Mouse (Mus musculus) megakaryocyte progenitor cell, adult 5-6 weeks (primary cell): ENCODE results near the gene Egfr. TPM values are rescaled to one million over a fixed set of nuclear protein-coding genes. Genes with fewer than 3 reads are reported as not detected.
A peak's percentile ranks its signal among the peaks of the same experiment; 100 is the strongest.

ENCODE experiments used
- ATAC-seq: replicated peaks from 2 replicates; pipeline ENCODE4 v1.8.0; 2016; ENCODE audit warnings: mild to moderate bottlenecking, moderate TSS enrichment, inconsistent platforms; ENCODE audit not compliant: poor library complexity
- total RNA-seq, 2 experiments: library from RNA; stranded (forward) in 1 of 2; stranded (reverse) in 1 of 2; fragments of 157-497, 149-512 nt in 1 of 2; fragments of 200-1000 nt in 1 of 2; gene quantifications; 2 replicates each; pipeline versions ENCODE4 v1.2.3 to v1.2.4; 2015 to 2017

Egfr gene
- total RNA-seq (2015) (0.05 TPM in 1 of 2 replicates, not detected in the other), total RNA-seq (2017) (not detected in 2 replicates)

- peak; percentile 55 for ATAC-seq
Measured at GRCm38 (mm10) chr11:16752007-16752348, at the start of gene Egfr. Egfr (plus strand) TSS chr11:16752203.

GRCm38 (mm10) chr11:16703221-16703620 lies 48.8 kb upstream of the Egfr start:
- ATAC-seq = no peak

- no peak for ATAC-seq
Measured at GRCm38 (mm10) chr11:16735083-16735644, 16.8 kb upstream of the Egfr start.

GRCm38 (mm10) chr11:16737323-16737722 lies 14.7 kb upstream of the Egfr start:
- no peak for ATAC-seq

GRCm38 (mm10) chr11:16738691-16739090 lies 13.3 kb upstream of the Egfr start:
- no peak for ATAC-seq

GRCm38 (mm10) chr11:16739155-16739554 lies 12.8 kb upstream of the Egfr start:
- no peak for ATAC-seq

- ATAC-seq = no peak
Measured at GRCm38 (mm10) chr11:16740691-16741611, 11.1 kb upstream of the Egfr start.

- no peak for ATAC-seq
Measured at GRCm38 (mm10) chr11:16742251-16742650, 9.8 kb upstream of the Egfr start.

- no peak for ATAC-seq
Measured at GRCm38 (mm10) chr11:16742821-16743220, 9.2 kb upstream of the Egfr start.

GRCm38 (mm10) chr11:16751457-16751982 lies 483 bp upstream of the Egfr start:
- no peak for ATAC-seq

GRCm38 (mm10) chr11:16752349-16753153 lies 548 bp downstream of the Egfr start:
- ATAC-seq = peak; percentile 67

GRCm38 (mm10) chr11:16753154-16754040 lies 1.4 kb downstream of the Egfr start:
- no peak for ATAC-seq

GRCm38 (mm10) chr11:16759930-16760329 lies 7.9 kb downstream of the Egfr start:
- ATAC-seq = no peak

- no peak for ATAC-seq
Measured at GRCm38 (mm10) chr11:16761184-16761583, 9.2 kb downstream of the Egfr start.

- ATAC-seq = no peak
Measured at GRCm38 (mm10) chr11:16766038-16766815, 14.2 kb downstream of the Egfr start.

GRCm38 (mm10) chr11:16767984-16768383 lies 16.0 kb downstream of the Egfr start:
- ATAC-seq = no peak

GRCm38 (mm10) chr11:16769276-16769675 lies 17.3 kb downstream of the Egfr start:
- no peak for ATAC-seq

- ATAC-seq = peak; percentile 19
Measured at GRCm38 (mm10) chr11:16769709-16770303, 17.8 kb downstream of the Egfr start.

- no peak for ATAC-seq
Measured at GRCm38 (mm10) chr11:16770966-16771365, 19.0 kb downstream of the Egfr start.
